Mouse (Mus musculus): ENCODE results near the gene Ank3.

- TF ChIP-seq CTCF (conservative IDR thresholded peaks at IDR 0.05; ENCODE audit: low read length) (no peak), NANOG (IDR thresholded peaks at IDR 0.05; ENCODE audit: borderline replicate concordance, low read length) (no peak)
Observed at GRCm38 (mm10) chr10:69398763-69399590, at the start of gene Ank3.

Measured in E14TG2a.4 (cell line).